Mouse (Mus musculus): ENCODE data around the gene Dnhd1. TPM values are rescaled to one million over a fixed set of nuclear protein-coding genes. Genes with fewer than 3 reads are reported as not detected.

The Dnhd1 gene
- polyA plus RNA-seq, 1 experiment from 2014 or later = 0.51 TPM

- WGBS = 92% methylated on average over 22 of the region's 22 CpGs
- Histone ChIP-seq H3K27ac (replicated peaks in 1 of 2; ENCODE audit: control insufficient read depth in 1 of 2, insufficient read depth in 1 of 2, low read depth in 2 of 2, low read length in 2 of 2) (no peak overlapping the region), H3K4me3 (ENCODE audit: control insufficient read depth in 1 of 2, insufficient read depth in 1 of 2, low read depth in 1 of 2, low read length in 2 of 2) (no peak overlapping the region), H3K9me3 (ENCODE audit: control insufficient read depth, low read length) (no peaks in the 10 kb centered on the region), H3K36me3 (ENCODE audit: control insufficient read depth, insufficient read depth, low read length) (peaks cover 99% of the 10 kb centered on the region), H3K9ac (ENCODE audit: low read length) (no peak overlapping the region), H3K4me2 (ENCODE audit: low read length) (no peak overlapping the region), H3K4me1 (ENCODE audit: control insufficient read depth in 2 of 2, insufficient read depth in 2 of 2, low read length in 2 of 2) (peaks cover 0 to 7% of the 10 kb centered on the region in 2 experiments; a peak in 2 of 4 replicates), H3K27me3 (ENCODE audit: control insufficient read depth, insufficient read depth, low read length) (no peaks in the 10 kb centered on the region)
- no peak for ATAC-seq (ENCODE audit: insufficient number of reproducible peaks, insufficient read depth, low FRiP score, low read depth)
These were observed 32.8 kb upstream of the Dnhd1 start for GRCm38 (mm10) chr7:105617810-105618209.

GRCm38 (mm10) chr7:105619701-105620100, 30.9 kb upstream of the Dnhd1 start:
- Histone ChIP-seq H3K4me1 (ENCODE audit: control insufficient read depth in 2 of 2, insufficient read depth in 2 of 2, low read length in 2 of 2) (peaks cover 0 to 7% of the 10 kb centered on the region in 2 experiments; a peak in 2 of 4 replicates), H3K36me3 (ENCODE audit: control insufficient read depth, insufficient read depth, low read length) (peaks cover 99% of the 10 kb centered on the region), H3K27me3 (ENCODE audit: control insufficient read depth, insufficient read depth, low read length) (no peaks in the 10 kb centered on the region), H3K4me2 (ENCODE audit: low read length) (no peak overlapping the region), H3K9ac (ENCODE audit: low read length) (no peak overlapping the region), H3K4me3 (ENCODE audit: control insufficient read depth in 1 of 2, insufficient read depth in 1 of 2, low read depth in 1 of 2, low read length in 2 of 2) (no peak overlapping the region), H3K27ac (replicated peaks in 1 of 2; ENCODE audit: control insufficient read depth in 1 of 2, insufficient read depth in 1 of 2, low read depth in 2 of 2, low read length in 2 of 2) (no peak overlapping the region), H3K9me3 (ENCODE audit: control insufficient read depth, low read length) (no peaks in the 10 kb centered on the region)
- ATAC-seq (ENCODE audit: insufficient number of reproducible peaks, insufficient read depth, low FRiP score, low read depth) = no peak
- WGBS = 83% methylated on average over 3 of the region's 3 CpGs

GRCm38 (mm10) chr7:105621053-105621452, 29.6 kb upstream of the Dnhd1 start:
- Histone ChIP-seq H3K4me3 (ENCODE audit: control insufficient read depth in 1 of 2, insufficient read depth in 1 of 2, low read depth in 1 of 2, low read length in 2 of 2) (no peak overlapping the region), H3K4me2 (ENCODE audit: low read length) (no peak overlapping the region), H3K4me1 (ENCODE audit: control insufficient read depth in 2 of 2, insufficient read depth in 2 of 2, low read length in 2 of 2) (peaks cover 0 to under 1% of the 10 kb centered on the region in 2 experiments; a peak in 2 of 4 replicates), H3K9me3 (ENCODE audit: control insufficient read depth, low read length) (no peaks in the 10 kb centered on the region), H3K9ac (ENCODE audit: low read length) (no peak overlapping the region), H3K27ac (replicated peaks in 1 of 2; ENCODE audit: control insufficient read depth in 1 of 2, insufficient read depth in 1 of 2, low read depth in 2 of 2, low read length in 2 of 2) (no peak overlapping the region), H3K27me3 (ENCODE audit: control insufficient read depth, insufficient read depth, low read length) (no peaks in the 10 kb centered on the region), H3K36me3 (ENCODE audit: control insufficient read depth, insufficient read depth, low read length) (peaks cover 96% of the 10 kb centered on the region)
- ATAC-seq (ENCODE audit: insufficient number of reproducible peaks, insufficient read depth, low FRiP score, low read depth) = no peak
- 59% methylated on average over 4 of the region's 4 CpGs for WGBS

- Histone ChIP-seq H3K36me3 (ENCODE audit: control insufficient read depth, insufficient read depth, low read length) (peaks cover 89% of the 10 kb centered on the region), H3K27ac (replicated peaks in 1 of 2; ENCODE audit: control insufficient read depth in 1 of 2, insufficient read depth in 1 of 2, low read depth in 2 of 2, low read length in 2 of 2) (no peak overlapping the region)
- ATAC-seq (ENCODE audit: insufficient number of reproducible peaks, insufficient read depth, low FRiP score, low read depth) = no peak
These were observed 28.9 kb upstream of the Dnhd1 start for GRCm38 (mm10) chr7:105621646-105622292.

GRCm38 (mm10) chr7:105625397-105625796, 25.2 kb upstream of the Dnhd1 start:
- no peak overlapping the region for H3K27ac ChIP-seq (replicated peaks in 1 of 2; ENCODE audit: control insufficient read depth in 1 of 2, insufficient read depth in 1 of 2, low read depth in 2 of 2, low read length in 2 of 2)
- WGBS = 72% methylated on average over 6 of the region's 6 CpGs

More at GRCm38 (mm10) chr7:105621646-105622292, 28.9 kb upstream of the Dnhd1 start:
- Histone ChIP-seq H3K9me3 (ENCODE audit: control insufficient read depth, low read length) (no peaks in the 10 kb centered on the region), H3K9ac (ENCODE audit: low read length) (no peak overlapping the region), H3K4me2 (ENCODE audit: low read length) (no peak overlapping the region), H3K4me1 (ENCODE audit: control insufficient read depth in 2 of 2, insufficient read depth in 2 of 2, low read length in 2 of 2) (no peaks in the 10 kb centered on the region; a peak in 1 of 4 replicates), H3K4me3 (ENCODE audit: control insufficient read depth in 1 of 2, insufficient read depth in 1 of 2, low read depth in 1 of 2, low read length in 2 of 2) (no peak overlapping the region), H3K27me3 (ENCODE audit: control insufficient read depth, insufficient read depth, low read length) (no peaks in the 10 kb centered on the region)
- WGBS = 61% methylated on average over 8 of the region's 8 CpGs

GRCm38 (mm10) chr7:105628633-105629032, 22.0 kb upstream of the Dnhd1 start:
- H3K27me3 ChIP-seq (ENCODE audit: control insufficient read depth, insufficient read depth, low read length) = no peaks in the 10 kb centered on the region
- H3K9ac ChIP-seq (ENCODE audit: low read length) = no peak overlapping the region
- peaks cover 18 to 31% of the 10 kb centered on the region in 2 experiments for H3K4me1 ChIP-seq (ENCODE audit: control insufficient read depth in 2 of 2, insufficient read depth in 2 of 2, low read length in 2 of 2)
- H3K9me3 ChIP-seq (ENCODE audit: control insufficient read depth, low read length) = no peaks in the 10 kb centered on the region
- peak overlapping the region; percentile 15 to 75; a peak in 3 of 4 replicates for H3K27ac ChIP-seq (replicated peaks in 1 of 2; ENCODE audit: control insufficient read depth in 1 of 2, insufficient read depth in 1 of 2, low read depth in 2 of 2, low read length in 2 of 2)
- peak; percentile 47; the same call in 1 of the 2 replicates for ATAC-seq (ENCODE audit: insufficient number of reproducible peaks, insufficient read depth, low FRiP score, low read depth)
- H3K36me3 ChIP-seq (ENCODE audit: control insufficient read depth, insufficient read depth, low read length) = peaks cover 20% of the 10 kb centered on the region
- 16% methylated on average over 3 of the region's 3 CpGs for WGBS
- H3K4me3 ChIP-seq (ENCODE audit: control insufficient read depth in 1 of 2, insufficient read depth in 1 of 2, low read depth in 1 of 2, low read length in 2 of 2) = no peak overlapping the region
- peak overlapping the region; percentile 18; the same call in 1 of the 2 replicates for H3K4me2 ChIP-seq (ENCODE audit: low read length)

More at GRCm38 (mm10) chr7:105625397-105625796, 25.2 kb upstream of the Dnhd1 start:
- Histone ChIP-seq H3K9me3 (ENCODE audit: control insufficient read depth, low read length) (no peaks in the 10 kb centered on the region), H3K9ac (ENCODE audit: low read length) (no peak overlapping the region), H3K36me3 (ENCODE audit: control insufficient read depth, insufficient read depth, low read length) (peaks cover 53% of the 10 kb centered on the region), H3K4me2 (ENCODE audit: low read length) (no peak overlapping the region), H3K4me1 (ENCODE audit: control insufficient read depth in 2 of 2, insufficient read depth in 2 of 2, low read length in 2 of 2) (peaks cover 12 to 22% of the 10 kb centered on the region in 2 experiments), H3K4me3 (ENCODE audit: control insufficient read depth in 1 of 2, insufficient read depth in 1 of 2, low read depth in 1 of 2, low read length in 2 of 2) (no peak overlapping the region), H3K27me3 (ENCODE audit: control insufficient read depth, insufficient read depth, low read length) (no peaks in the 10 kb centered on the region)
- no peak for ATAC-seq (ENCODE audit: insufficient number of reproducible peaks, insufficient read depth, low FRiP score, low read depth)

- H3K4me2 ChIP-seq (ENCODE audit: low read length) = peak overlapping the region; percentile 87
- no peak for ATAC-seq (ENCODE audit: insufficient number of reproducible peaks, insufficient read depth, low FRiP score, low read depth)
- no peak overlapping the region; a peak in 2 of 4 replicates for H3K27ac ChIP-seq (replicated peaks in 1 of 2; ENCODE audit: control insufficient read depth in 1 of 2, insufficient read depth in 1 of 2, low read depth in 2 of 2, low read length in 2 of 2)
- H3K27me3 ChIP-seq (ENCODE audit: control insufficient read depth, insufficient read depth, low read length) = no peaks in the 10 kb centered on the region
- peaks cover 18 to 31% of the 10 kb centered on the region in 2 experiments for H3K4me1 ChIP-seq (ENCODE audit: control insufficient read depth in 2 of 2, insufficient read depth in 2 of 2, low read length in 2 of 2)
- peak overlapping the region; percentile 74 to 90 for H3K4me3 ChIP-seq (ENCODE audit: control insufficient read depth in 1 of 2, insufficient read depth in 1 of 2, low read depth in 1 of 2, low read length in 2 of 2)
- no peaks in the 10 kb centered on the region for H3K9me3 ChIP-seq (ENCODE audit: control insufficient read depth, low read length)
- H3K36me3 ChIP-seq (ENCODE audit: control insufficient read depth, insufficient read depth, low read length) = peaks cover 22% of the 10 kb centered on the region
- peak overlapping the region; percentile 94 for H3K9ac ChIP-seq (ENCODE audit: low read length)
- 9% methylated on average over 3 of the region's 4 CpGs for WGBS
These were observed 18.1 kb upstream of the Dnhd1 start for GRCm38 (mm10) chr7:105632551-105632972.

Data from heart, embryonic 14.5 days (tissue).